Mouse (Mus musculus) midbrain, postnatal 0 days (tissue): Measurements from ENCODE around the gene Gm21293. TPM values are rescaled to one million over a fixed set of nuclear protein-coding genes. Genes with fewer than 3 reads are reported as not detected.

Experiments
- polyA plus RNA-seq: library from polyadenylated mRNA; unstranded; fragments of >200 nt; fragmentation: Nextera tagmentation; extraction: Ambion mirVana; gene quantifications from 2 replicates; pipeline ENCODE4 v1.2.1, GENCODE M21; 2015
- total RNA-seq: library from RNA; depleted of rRNA; stranded (reverse); fragments of >200 nt; gene quantifications from 2 replicates; pipeline ENCODE4 v1.2.3, GENCODE M21; 2014; rRNA removed

The Gm21293 gene
- total and polyA plus RNA-seq, 2 experiments from 2014 or later, result not detected

Other genes starting within 250 kb of the Gm21293 start
- gene Gm6763, start 8.5 kb downstream of the Gm21293 start, total RNA-seq, result not detected in 2 replicates
- not detected in 2 replicates for gene Gm6763, start 8.5 kb downstream of the Gm21293 start, polyA plus RNA-seq
- gene Gm8764, start 17.0 kb downstream of the Gm21293 start, total RNA-seq, result not detected in 2 replicates
- gene Gm8764, start 17.0 kb downstream of the Gm21293 start, polyA plus RNA-seq, result not detected in 2 replicates
- gene Gm21304, start 25.5 kb downstream of the Gm21293 start, total RNA-seq, result not detected in 2 replicates
- not detected in 2 replicates for gene Gm21304, start 25.5 kb downstream of the Gm21293 start, polyA plus RNA-seq
- gene Gm21312, start 34.0 kb downstream of the Gm21293 start, total RNA-seq, result not detected in 2 replicates
- not detected in 2 replicates for gene Gm21312, start 34.0 kb downstream of the Gm21293 start, polyA plus RNA-seq
- not detected in 2 replicates for gene Gm20765, start 42.5 kb downstream of the Gm21293 start, total RNA-seq
- gene Gm20765, start 42.5 kb downstream of the Gm21293 start, polyA plus RNA-seq, result not detected in 2 replicates
- gene Gm4340, start 51.1 kb downstream of the Gm21293 start, total RNA-seq, result not detected in 2 replicates
- not detected in 2 replicates for gene Gm4340, start 51.1 kb downstream of the Gm21293 start, polyA plus RNA-seq